Mouse (Mus musculus): ENCODE results near the gene Adm. TPM values are rescaled to one million over a fixed set of nuclear protein-coding genes. Genes with fewer than 3 reads are reported as not detected.

The Adm gene
- polyA plus RNA-seq, 1 experiment from 2014 or later: 4.3 TPM

- ATAC-seq (ENCODE audit: low FRiP score, low read depth): peak; percentile 31; the same call in 1 of the 2 replicates
- Histone ChIP-seq H3K4me2 (replicated peaks) (peak overlapping the region; percentile 82), H3K27ac (peak overlapping the region; percentile 96; the same call in 1 of the 2 replicates), H3K4me3 (peak overlapping the region; percentile 94), H3K9me3 (no peaks in the 10 kb centered on the region), H3K9ac (peak overlapping the region; percentile 97), H3K36me3 (no peaks in the 10 kb centered on the region), H3K4me1 (peaks cover 15% of the 10 kb centered on the region), H3K27me3 (replicated peaks) (no peaks in the 10 kb centered on the region)
- WGBS: 0% methylated on average over 20 of the region's 20 CpGs
These were observed 12.3 kb upstream of the Adm start for GRCm38 (mm10) chr7:110615151-110615631.

DNA sequence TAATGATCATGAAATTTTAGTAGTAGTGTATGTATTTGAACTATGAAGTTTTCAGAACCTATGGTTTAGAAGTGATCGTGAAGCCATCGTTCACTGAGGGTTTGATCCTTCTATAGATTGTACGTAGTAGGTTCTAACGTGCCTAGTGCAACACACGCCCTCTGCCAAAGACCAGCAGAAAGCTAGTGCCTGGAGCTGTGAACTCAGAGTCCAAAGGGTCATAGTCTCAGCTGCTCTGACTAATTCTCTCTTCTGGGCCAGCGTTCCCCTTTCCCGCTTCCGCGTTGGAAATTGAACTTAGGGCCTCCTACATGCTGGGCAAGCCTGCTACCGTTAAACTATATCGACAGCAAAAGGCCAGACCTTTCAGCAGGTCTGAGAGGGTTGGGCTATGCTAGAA is 11.7 kb upstream of the Adm start:
- Histone ChIP-seq H3K9ac (no peak overlapping the region), H3K36me3 (no peaks in the 10 kb centered on the region), H3K9me3 (no peaks in the 10 kb centered on the region), H3K4me1 (peaks cover 15% of the 10 kb centered on the region), H3K27ac (no peak overlapping the region), H3K4me3 (no peak overlapping the region), H3K27me3 (replicated peaks) (no peaks in the 10 kb centered on the region), H3K4me2 (replicated peaks) (peak overlapping the region; percentile 82)
- 9% methylated on average over 11 of the region's 11 CpGs for WGBS
- no peak for ATAC-seq (ENCODE audit: low FRiP score, low read depth)

GRCm38 (mm10) chr7:110619086-110619611 is 8.3 kb upstream of the Adm start:
- Histone ChIP-seq H3K4me3 (no peak overlapping the region), H3K36me3 (no peaks in the 10 kb centered on the region), H3K27ac (no peak overlapping the region), H3K27me3 (replicated peaks) (peaks cover 2% of the 10 kb centered on the region; the same call in 1 of the 2 replicates), H3K4me2 (replicated peaks) (no peak overlapping the region), H3K4me1 (peaks cover 3% of the 10 kb centered on the region), H3K9me3 (no peaks in the 10 kb centered on the region), H3K9ac (no peak overlapping the region)
- no peak for ATAC-seq (ENCODE audit: low FRiP score, low read depth)
- 50% methylated on average over 9 of the region's 9 CpGs for WGBS

DNA sequence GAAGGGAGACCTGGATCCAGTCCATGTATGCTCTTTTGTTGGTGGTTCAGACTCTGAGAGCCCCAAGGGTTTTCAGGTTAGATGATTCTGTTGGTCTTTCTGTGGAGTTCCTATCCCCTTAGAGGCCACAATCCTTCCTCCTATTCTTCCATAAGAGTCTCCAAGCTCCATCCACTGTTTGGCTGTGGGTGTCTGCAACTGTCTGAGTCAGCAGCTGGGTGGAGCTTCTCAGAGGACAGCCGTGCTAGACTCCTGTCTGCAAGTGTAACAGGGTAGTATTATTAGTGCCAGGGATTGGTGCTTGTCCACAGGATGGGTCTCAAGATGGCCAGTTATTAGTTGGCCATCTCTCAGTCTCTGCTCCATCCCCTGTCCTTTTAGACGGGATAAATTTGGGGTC is 3.4 kb upstream of the Adm start:
- H3K9ac ChIP-seq: no peak overlapping the region
- no peaks in the 10 kb centered on the region for H3K9me3 ChIP-seq
- H3K36me3 ChIP-seq: no peaks in the 10 kb centered on the region
- no peak for ATAC-seq (ENCODE audit: low FRiP score, low read depth)
- H3K4me1 ChIP-seq: peaks cover 29% of the 10 kb centered on the region
- H3K4me2 ChIP-seq (replicated peaks): no peak overlapping the region
- no peak overlapping the region for H3K4me3 ChIP-seq
- no peak overlapping the region for H3K27ac ChIP-seq
- WGBS: 64% methylated on average over 2 of the region's 2 CpGs
- H3K27me3 ChIP-seq (replicated peaks): peaks cover 51% of the 10 kb centered on the region

- Histone ChIP-seq H3K4me3 (no peak overlapping the region), H3K4me1 (peaks cover 31% of the 10 kb centered on the region), H3K36me3 (no peaks in the 10 kb centered on the region), H3K27me3 (replicated peaks) (peaks cover 59% of the 10 kb centered on the region), H3K4me2 (replicated peaks) (no peak overlapping the region), H3K27ac (no peak overlapping the region), H3K9ac (no peak overlapping the region), H3K9me3 (no peaks in the 10 kb centered on the region)
- WGBS: 89% methylated on average over 13 of the region's 13 CpGs
- ATAC-seq (ENCODE audit: low FRiP score, low read depth): no peak
These were observed 2.5 kb upstream of the Adm start for GRCm38 (mm10) chr7:110624961-110625360.

- no peak overlapping the region for H3K27ac ChIP-seq
- H3K36me3 ChIP-seq: no peaks in the 10 kb centered on the region
- H3K4me2 ChIP-seq (replicated peaks): 0 out of 2 replicates have a peak overlapping the region, but pooled peaks have one; percentile 33
- H3K27me3 ChIP-seq (replicated peaks): peaks cover 60% of the 10 kb centered on the region
- peaks cover 33% of the 10 kb centered on the region for H3K4me1 ChIP-seq
- H3K9me3 ChIP-seq: no peaks in the 10 kb centered on the region
- H3K9ac ChIP-seq: no peak overlapping the region
- 57% methylated on average over 10 of the region's 10 CpGs for WGBS
- no peak overlapping the region for H3K4me3 ChIP-seq
- ATAC-seq (ENCODE audit: low FRiP score, low read depth): no peak
These were observed 2.0 kb upstream of the Adm start for GRCm38 (mm10) chr7:110625489-110625888.

GRCm38 (mm10) chr7:110626186-110627098 is 1.0 kb upstream of the Adm start:
- H3K4me2 ChIP-seq (replicated peaks): peak overlapping the region; percentile 33
- H3K9me3 ChIP-seq: no peaks in the 10 kb centered on the region
- H3K4me3 ChIP-seq: no peak overlapping the region
- no peak overlapping the region for H3K27ac ChIP-seq
- H3K27me3 ChIP-seq (replicated peaks): peaks cover 68% of the 10 kb centered on the region
- peaks cover 36% of the 10 kb centered on the region for H3K4me1 ChIP-seq
- H3K36me3 ChIP-seq: no peaks in the 10 kb centered on the region
- WGBS: 2% methylated on average over 28 of the region's 28 CpGs
- H3K9ac ChIP-seq: no peak overlapping the region
- ATAC-seq (ENCODE audit: low FRiP score, low read depth): no peak

- Histone ChIP-seq H3K4me1 (peaks cover 36% of the 10 kb centered on the region), H3K9ac (no peak overlapping the region), H3K27me3 (replicated peaks) (peaks cover 69% of the 10 kb centered on the region), H3K36me3 (no peaks in the 10 kb centered on the region), H3K4me2 (replicated peaks) (peak overlapping the region; percentile 73), H3K4me3 (peak overlapping the region; percentile 36; the same call in 1 of the 2 replicates), H3K27ac (no peak overlapping the region), H3K9me3 (no peaks in the 10 kb centered on the region)
- no peak for ATAC-seq (ENCODE audit: low FRiP score, low read depth)
- WGBS: under 1% methylated on average over 12 of the region's 12 CpGs
These were observed 370 bp upstream of the Adm start for GRCm38 (mm10) chr7:110627099-110627482.

DNA sequence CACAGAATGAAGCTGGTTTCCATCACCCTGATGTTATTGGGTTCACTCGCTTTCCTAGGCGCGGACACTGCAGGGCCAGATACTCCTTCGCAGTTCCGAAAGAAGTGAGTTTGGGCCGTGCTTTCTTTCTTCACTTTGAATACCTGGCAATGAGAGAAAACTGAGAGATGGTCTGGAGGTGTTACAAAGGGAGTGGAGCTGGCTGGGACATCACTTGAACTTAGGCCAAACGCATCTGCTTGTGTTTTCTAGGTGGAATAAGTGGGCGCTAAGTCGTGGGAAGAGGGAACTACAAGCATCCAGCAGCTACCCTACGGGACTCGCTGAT is 776 bp downstream of the Adm start:
- ATAC-seq (ENCODE audit: low FRiP score, low read depth): no peak
- Histone ChIP-seq H3K9ac (no peak overlapping the region), H3K4me2 (replicated peaks) (peak overlapping the region; percentile 73), H3K27me3 (replicated peaks) (peaks cover 69% of the 10 kb centered on the region), H3K4me1 (peaks cover 36% of the 10 kb centered on the region), H3K36me3 (no peaks in the 10 kb centered on the region), H3K27ac (no peak overlapping the region), H3K4me3 (peak overlapping the region; percentile 36), H3K9me3 (no peaks in the 10 kb centered on the region)
- 3% methylated on average over 11 of the region's 11 CpGs for WGBS

- peaks cover 69% of the 10 kb centered on the region for H3K27me3 ChIP-seq (replicated peaks)
- no peaks in the 10 kb centered on the region for H3K36me3 ChIP-seq
- H3K4me3 ChIP-seq: peak overlapping the region; percentile 36
- 1% methylated on average over 33 of the region's 33 CpGs for WGBS
- ATAC-seq (ENCODE audit: low FRiP score, low read depth): no peak
- H3K9me3 ChIP-seq: no peaks in the 10 kb centered on the region
- peaks cover 36% of the 10 kb centered on the region for H3K4me1 ChIP-seq
- H3K27ac ChIP-seq: no peak overlapping the region
- peak overlapping the region; percentile 47 for H3K9ac ChIP-seq
- H3K4me2 ChIP-seq (replicated peaks): peak overlapping the region; percentile 73
These were observed 1.3 kb downstream of the Adm start for GRCm38 (mm10) chr7:110628611-110629354.

DNA sequence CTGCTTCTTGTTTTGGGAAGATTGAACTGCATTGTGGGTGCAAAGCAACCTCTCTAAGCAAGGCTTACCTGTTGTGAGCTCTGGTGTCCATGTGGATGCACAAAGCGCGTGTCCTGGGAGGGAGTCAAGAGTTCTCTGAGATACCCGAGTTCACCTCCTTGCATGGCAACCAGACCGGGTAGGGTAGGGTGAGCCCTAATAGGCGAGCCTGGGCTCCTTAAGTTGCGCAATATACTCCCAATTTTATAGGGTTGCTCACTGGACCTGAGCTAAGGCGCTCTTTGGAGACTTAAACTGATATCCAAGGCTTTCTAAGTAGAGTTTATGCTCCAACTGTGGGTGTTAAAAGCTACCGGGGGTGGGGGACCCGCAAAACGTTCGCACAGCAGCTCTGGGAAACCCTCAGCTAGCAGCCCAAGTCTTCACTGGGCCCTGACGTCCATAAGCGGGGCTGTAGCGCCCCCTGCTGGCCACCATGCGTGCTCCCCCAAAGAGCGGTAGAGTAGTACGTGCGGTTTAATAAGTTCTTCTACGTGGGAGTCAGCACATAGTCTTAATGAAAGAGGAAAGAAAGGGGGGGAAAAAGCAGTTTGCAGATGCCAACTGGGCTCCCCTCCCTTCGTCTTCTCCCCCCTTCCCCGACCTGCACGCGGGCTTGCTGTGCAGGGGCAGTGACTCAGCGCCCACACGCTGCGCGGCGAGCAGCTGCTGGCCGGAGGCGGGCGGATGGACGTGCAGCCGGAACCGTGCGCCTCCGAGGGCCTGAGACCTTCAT is 2.6 kb downstream of the Adm start:
- Histone ChIP-seq H3K36me3 (no peaks in the 10 kb centered on the region), H3K9ac (peak overlapping the region; percentile 38; the same call in 1 of the 2 replicates), H3K4me3 (peak overlapping the region; percentile 31), H3K4me2 (replicated peaks) (peak overlapping the region; percentile 74), H3K9me3 (no peaks in the 10 kb centered on the region), H3K27me3 (replicated peaks) (peaks cover 58% of the 10 kb centered on the region), H3K27ac (no peak overlapping the region), H3K4me1 (peaks cover 36% of the 10 kb centered on the region)
- ATAC-seq (ENCODE audit: low FRiP score, low read depth): peak; percentile 86
- under 1% methylated on average over 36 of the region's 36 CpGs for WGBS

All from neural tube, embryonic 12.5 days (tissue).